Mouse (Mus musculus) megakaryocyte, embryonic 14.5 days (primary cell): ENCODE results near the gene Cdh5.

Experiments
- FLI1 ChIP-seq: IDR thresholded peaks from 2 replicates; pipeline ENCODE4 v1.6.1; 2012; ENCODE audit warnings: low read length, inconsistent platforms, mixed read lengths
- GATA1 ChIP-seq: IDR thresholded peaks from 3 replicates; pipeline ENCODE4 v1.6.1; 2012; ENCODE audit warnings: mixed read lengths, low read length, inconsistent platforms, borderline replicate concordance

GRCm38 (mm10) chr8:104105768-104106167 lies 4.3 kb downstream of the Cdh5 start:
- TF ChIP-seq FLI1 (no peak), GATA1 (no peak)
